Mouse (Mus musculus) neutrophil, adult 59 days (primary cell): ENCODE measurements around the gene Chchd1. TPM values are rescaled to one million over a fixed set of nuclear protein-coding genes. Genes with fewer than 3 reads are reported as not detected.

Source experiments
- total RNA-seq, 2 experiments: library from RNA; stranded (reverse); gene quantifications; 1 replicate in 1 of 2; 2 replicates in 1 of 2; pipeline ENCODE4 v1.2.4; 2023

Gene Chchd1
- total RNA-seq = 10 to 100 TPM; 19.2 to 24.1 TPM

DNA sequence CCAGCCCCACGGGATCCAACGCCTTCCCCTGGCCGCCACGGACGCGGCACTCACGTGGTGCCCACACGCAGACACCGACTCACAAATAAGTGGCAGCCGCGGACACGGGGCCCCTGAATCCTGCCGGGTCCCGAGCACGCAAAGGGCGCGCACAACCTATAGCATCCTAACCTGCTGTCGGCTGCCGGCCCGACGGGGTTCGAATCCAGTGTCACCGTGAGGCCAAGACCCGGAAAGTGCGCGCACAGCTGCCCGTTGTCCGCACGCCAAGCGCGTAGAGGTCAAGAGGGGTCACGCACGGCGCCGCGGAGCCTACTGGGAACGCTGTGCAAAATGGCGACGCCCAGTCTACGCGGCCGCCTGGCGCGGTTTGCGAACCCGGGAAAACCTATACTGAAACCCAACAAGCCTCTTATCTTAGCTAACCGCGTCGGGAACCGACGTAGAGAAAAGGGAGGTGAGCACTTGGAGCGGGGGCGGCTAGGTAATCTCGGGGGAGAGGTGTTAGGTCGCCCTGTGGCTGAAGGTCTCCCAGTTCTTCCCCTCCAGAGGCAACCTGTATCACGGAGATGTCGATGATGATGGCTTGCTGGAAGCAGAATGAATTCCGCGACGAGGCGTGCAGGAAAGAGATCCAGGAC, at the start of gene Chchd1:
Chchd1 (plus strand) TSS at position 266 of the 641 bp plus-strand sequence.

DNA sequence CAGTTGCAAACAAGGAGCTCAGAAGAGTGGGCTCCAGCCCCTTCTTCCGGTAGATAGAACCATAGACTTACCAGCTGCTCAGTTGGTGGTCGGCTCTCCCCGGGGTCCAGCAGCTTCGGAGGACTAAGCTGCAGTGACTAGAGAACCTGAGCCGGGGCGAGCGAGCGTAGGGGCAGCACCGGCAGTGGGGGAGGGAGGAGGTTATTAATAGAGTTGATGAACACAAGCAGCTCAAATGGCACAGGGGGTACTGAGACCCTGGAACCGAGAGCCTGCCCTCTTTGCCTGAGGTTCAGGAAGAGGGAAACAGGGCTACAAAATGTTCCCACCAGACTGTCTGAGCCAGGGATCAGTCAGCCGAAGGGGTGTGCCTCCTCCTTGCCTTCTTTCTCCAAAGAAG, 46.4 kb upstream of the Chchd1 start, which contains the start of gene Myoz1:
Myoz1 (minus strand) TSS at position 180 of the 400 bp plus-strand sequence.

DNA sequence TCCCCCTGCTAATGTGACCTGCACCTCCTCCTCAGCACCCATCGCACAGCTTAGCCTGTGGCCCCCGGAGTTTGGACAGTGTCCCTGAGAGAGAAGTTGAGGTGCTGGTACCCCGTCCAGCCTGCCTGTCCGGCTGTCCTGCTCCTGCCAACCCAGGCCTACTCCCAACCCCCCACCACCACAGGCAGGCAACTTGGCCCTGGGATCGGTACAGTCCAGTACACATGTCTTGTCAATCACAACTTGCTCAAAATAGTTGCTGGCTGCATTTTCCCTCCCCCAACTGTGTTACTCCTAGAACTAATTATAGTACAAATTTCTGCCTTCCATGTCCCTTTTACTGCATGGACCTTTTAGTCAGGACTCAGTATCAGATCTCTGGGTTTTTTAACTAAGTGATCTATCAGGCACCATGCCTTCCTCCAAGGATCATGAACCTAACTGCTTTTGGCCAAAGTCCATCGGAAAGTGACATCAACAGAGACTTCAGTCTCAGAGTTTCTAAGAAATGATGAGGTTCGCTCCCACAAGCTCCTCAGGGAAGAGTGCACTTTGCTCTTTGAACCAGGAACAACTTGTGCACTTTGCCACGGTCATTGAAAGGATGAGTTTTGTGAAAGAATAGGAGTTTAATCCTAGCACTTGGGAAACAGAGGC, 34.5 kb upstream of the Chchd1 start, which contains the start of gene Synpo2l:
Synpo2l (minus strand) TSS at position 201 of the 657 bp plus-strand sequence.

DNA sequence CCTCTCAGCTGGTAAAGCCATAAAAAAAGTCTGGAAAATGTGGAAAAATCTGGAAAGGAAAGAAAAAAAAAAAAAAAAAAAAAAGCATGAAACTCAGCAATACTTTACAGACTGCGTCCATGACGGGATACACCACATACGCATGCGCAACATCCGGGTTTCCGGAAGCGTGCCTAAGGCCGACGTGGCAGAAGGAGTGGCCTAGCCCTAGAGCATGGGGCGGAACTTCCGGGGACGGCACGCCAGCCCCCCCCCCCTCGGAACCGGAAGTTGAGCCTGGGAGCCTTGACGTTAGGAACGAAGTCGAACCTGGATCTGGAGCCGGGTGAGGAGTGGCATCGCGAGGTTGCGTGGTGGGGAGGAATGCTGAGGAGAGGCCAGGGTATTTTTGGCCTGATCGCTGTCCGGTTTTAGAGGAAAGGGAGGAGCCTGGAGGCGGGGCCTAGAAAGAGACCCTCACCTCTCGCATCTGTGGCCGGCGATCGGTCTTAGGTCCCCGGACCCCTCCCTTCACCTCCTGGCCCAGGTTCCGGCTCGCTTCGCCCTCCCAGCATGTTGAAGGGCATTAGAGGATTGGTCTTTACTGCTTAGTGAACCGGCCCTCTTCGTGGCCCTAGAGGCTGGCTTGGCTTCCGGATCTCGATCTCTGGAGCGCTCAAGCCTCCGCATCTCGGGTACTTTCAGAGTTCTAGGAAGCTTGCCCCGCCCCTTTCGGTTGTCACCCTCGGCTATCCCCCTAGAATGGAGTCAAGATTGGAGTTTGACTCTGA, 28.6 kb upstream of the Chchd1 start, which contains the start of gene Sec24c:
Sec24c (plus strand) TSS at position 245 of the 770 bp plus-strand sequence.

DNA sequence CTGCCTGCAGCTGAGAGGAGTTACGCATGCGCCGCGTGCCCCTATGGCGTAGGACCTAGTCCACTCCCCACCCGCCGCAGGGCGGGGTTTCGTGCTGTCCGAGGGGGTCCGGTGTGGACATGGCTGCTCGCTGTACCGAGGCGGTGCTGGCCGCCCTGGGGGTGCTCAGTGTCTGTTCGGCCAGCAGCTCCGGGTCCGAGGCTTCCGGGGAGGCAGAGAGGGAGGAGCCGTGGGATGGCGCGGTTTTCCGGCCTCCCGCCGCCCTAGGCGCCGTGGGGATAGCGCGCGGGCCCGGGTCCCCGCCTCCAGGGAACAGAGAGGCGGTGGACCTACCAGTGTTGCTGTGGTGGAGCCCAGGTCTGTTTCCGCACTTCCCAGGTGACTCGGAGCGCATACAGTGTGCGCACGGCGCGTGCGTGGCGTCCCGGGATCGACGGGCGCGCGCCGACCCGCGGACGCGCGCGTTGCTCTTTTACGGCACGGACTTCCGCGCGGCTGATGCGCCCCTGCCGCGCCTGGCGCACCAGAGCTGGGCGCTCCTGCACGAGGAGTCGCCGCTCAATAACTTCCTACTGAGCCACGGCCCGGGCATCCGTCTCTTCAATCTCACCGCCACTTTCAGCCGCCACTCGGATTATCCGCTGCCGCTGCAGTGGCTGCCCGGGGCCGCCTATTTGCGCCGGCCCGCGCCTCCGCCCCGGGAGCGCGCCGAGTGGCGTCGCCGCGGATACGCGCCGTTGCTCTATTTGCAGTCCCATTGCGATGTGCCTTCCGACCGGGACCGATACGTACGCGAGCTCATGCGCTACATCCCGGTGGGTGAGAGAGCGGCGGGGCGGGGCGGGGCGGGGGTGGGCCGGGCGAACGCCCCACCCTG, 7.7 kb upstream of the Chchd1 start, which contains the start of gene Fut11:
Fut11 (plus strand) TSS at position 85 of the 877 bp plus-strand sequence.

DNA sequence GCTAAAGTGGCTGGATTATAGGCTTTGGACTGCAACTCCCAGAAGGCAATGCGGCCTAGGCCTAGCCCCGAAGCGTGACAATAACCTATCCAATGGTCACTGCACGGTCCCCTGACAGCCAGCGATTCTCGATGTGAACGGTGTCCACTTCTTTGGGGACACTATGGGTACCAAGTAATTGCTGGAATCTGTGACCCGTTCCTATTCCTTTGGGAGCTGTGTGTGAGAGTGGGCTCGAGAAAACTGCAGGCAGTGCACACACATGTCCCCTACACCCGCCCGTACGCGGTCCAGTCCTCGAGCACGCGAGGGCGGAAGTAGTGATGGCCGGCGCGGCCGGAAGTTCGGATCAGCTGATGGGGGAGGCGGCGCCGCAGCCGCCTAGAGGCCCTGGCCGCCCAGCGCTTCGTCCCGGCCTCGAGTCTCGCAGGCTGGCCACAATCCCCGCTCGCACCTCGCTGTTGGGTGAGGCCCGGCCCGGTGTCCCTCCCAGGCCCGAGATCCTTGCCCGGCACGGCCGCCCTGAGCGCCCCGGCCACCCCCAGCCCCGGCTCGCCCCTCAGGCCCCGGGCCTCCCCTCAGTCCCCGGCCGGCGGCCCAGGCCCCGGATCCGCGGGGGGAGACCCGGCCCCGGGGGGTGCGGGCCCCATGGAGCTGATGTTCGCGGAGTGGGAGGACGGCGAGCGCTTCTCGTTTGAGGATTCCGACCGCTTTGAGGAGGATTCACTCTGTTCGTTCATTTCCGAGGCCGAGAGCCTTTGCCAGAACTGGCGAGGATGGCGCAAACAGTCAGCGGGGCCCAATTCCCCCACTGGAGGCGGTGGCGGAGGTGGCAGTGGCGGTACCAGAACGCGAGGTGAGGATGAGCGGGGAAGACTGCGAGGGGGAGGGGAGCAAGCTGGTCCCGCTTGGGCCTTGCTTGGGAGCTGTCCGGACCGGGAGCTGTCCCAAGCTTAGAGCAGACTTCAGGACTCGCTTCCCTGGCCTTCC, 4.7 kb downstream of the Chchd1 start, which contains the start of gene Zswim8:
Zswim8 (plus strand) TSS at position 352 of the 990 bp plus-strand sequence.

DNA sequence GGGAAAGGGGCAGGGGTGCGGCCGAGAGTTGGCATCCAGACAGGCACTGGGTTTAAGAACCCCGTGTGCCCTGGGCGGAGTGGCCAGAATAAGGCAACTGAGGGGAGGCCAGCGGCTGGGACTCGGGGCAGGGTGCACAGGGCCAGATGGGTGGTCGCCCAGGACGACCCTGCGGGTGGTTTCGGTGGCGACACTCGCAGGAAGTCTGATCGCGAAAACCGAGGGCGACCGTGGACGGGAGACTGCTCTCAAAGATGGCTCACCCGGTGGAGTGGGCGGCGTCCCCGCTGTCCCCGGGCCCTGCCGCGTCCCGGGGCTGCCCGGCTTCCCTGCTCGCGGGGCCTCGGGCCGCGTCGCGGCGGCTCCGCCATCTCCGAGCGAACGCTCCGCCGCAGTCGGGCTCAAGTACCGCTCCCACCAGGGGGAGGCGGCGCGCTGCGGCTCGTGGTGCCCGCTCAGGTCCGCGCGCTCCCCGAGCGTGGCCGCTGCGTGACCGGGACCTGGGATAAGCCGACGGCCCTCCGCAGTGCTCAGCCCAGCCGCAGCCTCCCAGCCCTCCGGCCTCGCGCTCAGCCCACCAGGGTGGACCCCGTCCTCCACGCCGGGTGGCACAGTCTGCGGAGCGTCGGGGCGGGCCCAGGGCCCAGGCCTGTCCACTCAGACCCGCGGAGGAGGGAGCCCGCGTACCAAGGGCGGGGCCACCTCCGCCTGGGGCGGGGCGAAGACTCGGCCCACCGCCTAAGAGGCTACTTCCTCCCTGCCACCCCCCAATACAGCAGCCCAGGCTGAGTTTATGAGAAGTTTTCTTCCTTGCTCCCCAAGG, 31.4 kb downstream of the Chchd1 start, which contains the start of gene Ndst2:
Ndst2 (minus strand) TSS at position 611 of the 823 bp plus-strand sequence.

Other genes starting within 250 kb of the Chchd1 start
- 10 to 100 TPM; 50.6 to 61.4 TPM for gene Anxa7, start 222.9 kb upstream of the Chchd1 start, total RNA-seq
- gene Mss51, start 206.1 kb upstream of the Chchd1 start, total RNA-seq = 1 to 10 TPM; 2.6 to 2.8 TPM
- 10 to 100 TPM; 52.7 to 53.5 TPM for gene Ppp3cb, start 156.4 kb upstream of the Chchd1 start, total RNA-seq
- gene Usp54, start 61.9 kb upstream of the Chchd1 start, total RNA-seq = 1 to 10 TPM; 2.1 to 2.6 TPM
- gene Myoz1, start 46.5 kb upstream of the Chchd1 start, total RNA-seq = under 1 TPM; 0.40 to 0.42 TPM
- not detected for gene Synpo2l, start 34.7 kb upstream of the Chchd1 start, total RNA-seq
- gene Sec24c, start 28.7 kb upstream of the Chchd1 start, total RNA-seq = 100 to 1,000 TPM; 129 to 175 TPM
- gene Fut11, start 8.0 kb upstream of the Chchd1 start, total RNA-seq = 1 to 10 TPM; 4.9 TPM
- 100 to 1,000 TPM; 103 to 108 TPM for gene Zswim8, start 4.5 kb downstream of the Chchd1 start, total RNA-seq
- gene Ndst2, start 31.6 kb downstream of the Chchd1 start, total RNA-seq = 10 to 100 TPM; 37.6 to 47.6 TPM
- gene Camk2g, start 91.1 kb downstream of the Chchd1 start, total RNA-seq = 10 to 100 TPM; 55.2 to 58.4 TPM
- gene Plau, start 133.7 kb downstream of the Chchd1 start, total RNA-seq = 10 to 100 TPM; 28.2 to 28.4 TPM
- 100 to 1,000 TPM; 154 to 163 TPM for gene Vcl, start 226.4 kb downstream of the Chchd1 start, total RNA-seq